Mouse (Mus musculus) urinary bladder, postnatal 0 days (tissue): ENCODE results near the gene Gpr142. TPM values are rescaled to one million over a fixed set of nuclear protein-coding genes. Genes with fewer than 3 reads are reported as not detected.

Source experiments
- polyA plus RNA-seq: library from polyadenylated mRNA; unstranded; fragments of >200 nt; fragmentation: Nextera tagmentation; extraction: Ambion mirVana; gene quantifications from 2 replicates; pipeline ENCODE4 v1.2.1, GENCODE M21; 2015

Gene Gpr142
- not detected in 2 replicates for polyA plus RNA-seq

GRCm38 (mm10) chr11:114798624-114799023 lies at the start of gene Gpr142:
TSS of gene Gpr142 (plus strand) at chr11:114798924.

GRCm38 (mm10) chr11:114764820-114765818 lies 33.6 kb upstream of the Gpr142 start, which contains the start of gene Kif19a:
TSS of gene Kif19a (plus strand) at chr11:114765388.

GRCm38 (mm10) chr11:114795848-114796322 lies 2.8 kb upstream of the Gpr142 start, which contains the start of gene Btbd17:
TSS of gene Btbd17 (minus strand) at chr11:114795945.

GRCm38 (mm10) chr11:114850452-114851268 lies 51.9 kb downstream of the Gpr142 start, which contains the start of gene Gprc5c:
TSS of gene Gprc5c (plus strand) at chr11:114851152.

Other genes with a start within 250 kb of the Gpr142 start
- gene Rpl38, start 130.4 kb upstream of the Gpr142 start, polyA plus RNA-seq, result 856 and 902 TPM in 2 replicates
- gene Ttyh2, start 123.5 kb upstream of the Gpr142 start, polyA plus RNA-seq, result 8.6 and 9.8 TPM in 2 replicates
- 0.36 and 0.67 TPM in 2 replicates for gene Dnaic2, start 71.5 kb upstream of the Gpr142 start, polyA plus RNA-seq
- gene Kif19a, start 33.5 kb upstream of the Gpr142 start, polyA plus RNA-seq, result 0.23 TPM in 1 of 2 replicates, not detected in the other
- not detected in 2 replicates for gene Btbd17, start 3.0 kb upstream of the Gpr142 start, polyA plus RNA-seq
- gene Gprc5c, start 52.2 kb downstream of the Gpr142 start, polyA plus RNA-seq, result 4.9 and 5.6 TPM in 2 replicates
- 2.0 and 3.5 TPM in 2 replicates for gene Cd300a, start 91.1 kb downstream of the Gpr142 start, polyA plus RNA-seq
- 1.3 and 4.5 TPM in 2 replicates for gene Cd300lb, start 135.5 kb downstream of the Gpr142 start, polyA plus RNA-seq
- not detected in 2 replicates for gene Cd300c, start 170.2 kb downstream of the Gpr142 start, polyA plus RNA-seq
- gene Cd300ld, start 191.0 kb downstream of the Gpr142 start, polyA plus RNA-seq, result 1.1 and 3.8 TPM in 2 replicates
- gene Cd300c2, start 203.0 kb downstream of the Gpr142 start, polyA plus RNA-seq, result 2.9 and 8.2 TPM in 2 replicates
- gene Cd300ld2, start 217.3 kb downstream of the Gpr142 start, polyA plus RNA-seq, result not detected in 2 replicates
- 0.16 TPM in 1 of 2 replicates, not detected in the other for gene Cd300ld4, start 228.1 kb downstream of the Gpr142 start, polyA plus RNA-seq
- gene Cd300ld5, start 238.8 kb downstream of the Gpr142 start, polyA plus RNA-seq, result 0.16 TPM in 1 of 2 replicates, not detected in the other
- not detected in 2 replicates for gene Cd300ld3, start 249.5 kb downstream of the Gpr142 start, polyA plus RNA-seq